Mouse (Mus musculus): Measurements from ENCODE around the gene Arap1. TPM values are rescaled to one million over a fixed set of nuclear protein-coding genes. Genes with fewer than 3 reads are reported as not detected.

Gene Arap1
- total and polyA plus RNA-seq, 3 experiments: 21.2 to 46.1 (median 38.5) TPM

GRCm38 (mm10) chr7:101457801-101458200, 109.9 kb downstream of the Arap1 start:
- no peaks in the 10 kb centered on the region for H3K9me3 ChIP-seq (replicated peaks; ENCODE audit: low read length)
- no peak for DNase-seq (ENCODE audit: extremely low read depth)
- H3K4me1 ChIP-seq (ENCODE audit: control insufficient read depth in 1 of 2, insufficient read depth in 2 of 2): peaks cover 2 to 57% of the 10 kb centered on the region in 2 experiments; a peak in 3 of 4 replicates
- no peaks in the 10 kb centered on the region for H3K79me2 ChIP-seq (replicated peaks; ENCODE audit: control insufficient read depth, extremely low read depth, insufficient read depth, poor library complexity, severe bottlenecking)
- dilution Hi-C loops (cut with MboI; ENCODE audit: extremely low pct_ligation_motif_present, extremely low pct_unique_long_range_greater_than_20kb, low sequenced_read_pairs) (no loop called here), in situ Hi-C loops (cut with MboI; ENCODE audit: low pct_ligation_motif_present, low pct_unique_long_range_greater_than_20kb, low sequenced_read_pairs) (loop anchor here (5.0 kb wide), 1 partner anchor 44 kb away; no protein-coding TSS in a partner anchor)
- H3K27me3 ChIP-seq (replicated peaks): peaks cover 85% of the 10 kb centered on the region
- no peak overlapping the region for H3K9ac ChIP-seq (ENCODE audit: insufficient read depth, low read depth)
- H3K4me2 ChIP-seq (ENCODE audit: insufficient read depth, low read depth, poor library complexity, severe bottlenecking): no peak overlapping the region
- H3K4me3 ChIP-seq (replicated peaks in 1 of 3; ENCODE audit: low read depth in 2 of 3, low read length in 2 of 3, poor library complexity in 1 of 3): no peak overlapping the region
- no peaks in the 10 kb centered on the region for H3K36me3 ChIP-seq (replicated peaks in 1 of 2; ENCODE audit: control insufficient read depth in 1 of 2, insufficient read depth in 1 of 2, low read length in 1 of 2)
- TF ChIP-seq HCFC1 (IDR thresholded peaks at IDR 0.05; ENCODE audit: low read depth, low read length) (no peak), GABPA (IDR thresholded peaks at IDR 0.05; ENCODE audit: insufficient replicate concordance, low read depth, low read length) (no peak), BHLHE40 (IDR thresholded peaks at IDR 0.05; ENCODE audit: low read depth, low read length) (no peak), MAZ (IDR thresholded peaks at IDR 0.05; ENCODE audit: low read depth, low read length) (no peak), PAX5 (IDR thresholded peaks at IDR 0.05; ENCODE audit: low read length) (no peak), ELF1 (IDR thresholded peaks at IDR 0.05; ENCODE audit: low read depth, low read length) (no peak), CHD2 (IDR thresholded peaks at IDR 0.05; ENCODE audit: low read length) (no peak), NELFE (IDR thresholded peaks at IDR 0.05; ENCODE audit: low read depth, low read length) (no peak), ZC3H11A (IDR thresholded peaks at IDR 0.05; ENCODE audit: low read depth, low read length) (no peak), RCOR1 (conservative IDR thresholded peaks at IDR 0.05; ENCODE audit: low read depth, low read length) (no peak), CTCF (conservative IDR thresholded peaks at IDR 0.05 in 1 of 2, IDR thresholded peaks at IDR 0.05 in 1 of 2; ENCODE audit: low read depth in 2 of 2, low read length in 2 of 2) (no peak), ZMIZ1 (IDR thresholded peaks at IDR 0.05; ENCODE audit: low read depth, low read length) (no peak), RAD21 (IDR thresholded peaks at IDR 0.05; ENCODE audit: low read depth, low read length) (no peak), EP300 (IDR thresholded peaks at IDR 0.05; ENCODE audit: low read length) (no peak)
- no peak overlapping the region for H3K27ac ChIP-seq (ENCODE audit: insufficient read depth, low read depth)

DNA sequence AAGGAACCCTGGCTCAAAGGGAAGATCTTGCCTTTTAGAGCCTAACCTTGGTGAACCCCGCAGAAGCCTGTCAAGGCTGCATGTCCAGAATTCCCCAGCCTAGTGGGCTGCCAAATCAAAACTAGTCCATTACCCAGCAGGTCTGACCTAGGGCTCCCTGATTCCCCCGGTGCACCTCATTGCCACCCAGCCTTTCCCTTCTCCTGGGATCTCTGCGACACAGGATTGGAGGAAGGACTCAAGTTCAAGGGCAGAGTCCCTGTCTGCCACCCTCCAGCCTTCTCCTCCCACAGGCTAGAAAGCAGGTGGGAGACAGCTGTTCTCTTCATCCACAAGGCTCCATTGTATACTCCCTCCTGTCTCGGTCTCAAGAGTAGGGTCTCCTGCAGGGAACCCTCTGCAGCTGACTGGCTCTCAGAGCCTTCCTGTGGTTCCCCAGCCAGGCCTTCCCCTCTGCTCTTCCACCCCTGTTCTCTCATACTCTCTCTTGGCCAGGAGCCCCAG, 110.5 kb downstream of the Arap1 start:
- Histone ChIP-seq H3K4me1 (ENCODE audit: control insufficient read depth in 1 of 2, insufficient read depth in 2 of 2) (peaks cover 2 to 57% of the 10 kb centered on the region in 2 experiments; a peak in 3 of 4 replicates), H3K4me3 (replicated peaks in 1 of 3; ENCODE audit: low read depth in 2 of 3, low read length in 2 of 3, poor library complexity in 1 of 3) (no peak overlapping the region), H3K27ac (ENCODE audit: insufficient read depth, low read depth) (no peak overlapping the region), H3K79me2 (replicated peaks; ENCODE audit: control insufficient read depth, extremely low read depth, insufficient read depth, poor library complexity, severe bottlenecking) (no peaks in the 10 kb centered on the region), H3K27me3 (replicated peaks) (peaks cover 84% of the 10 kb centered on the region), H3K36me3 (replicated peaks in 1 of 2; ENCODE audit: control insufficient read depth in 1 of 2, insufficient read depth in 1 of 2, low read length in 1 of 2) (no peaks in the 10 kb centered on the region), H3K9me3 (replicated peaks; ENCODE audit: low read length) (no peaks in the 10 kb centered on the region), H3K9ac (ENCODE audit: insufficient read depth, low read depth) (no peak overlapping the region), H3K4me2 (ENCODE audit: insufficient read depth, low read depth, poor library complexity, severe bottlenecking) (no peak overlapping the region)
- in situ Hi-C loops (cut with MboI; ENCODE audit: low pct_ligation_motif_present, low pct_unique_long_range_greater_than_20kb, low sequenced_read_pairs) (loop anchor here (5.0 kb wide), 1 partner anchor 44 kb away; no protein-coding TSS in a partner anchor), dilution Hi-C loops (cut with MboI; ENCODE audit: extremely low pct_ligation_motif_present, extremely low pct_unique_long_range_greater_than_20kb, low sequenced_read_pairs) (no loop called here)
- DNase-seq (ENCODE audit: extremely low read depth): no peak
- TF ChIP-seq RCOR1 (conservative IDR thresholded peaks at IDR 0.05; ENCODE audit: low read depth, low read length): no peak

All from CH12.LX (cell line).